Mouse (Mus musculus) embryonic facial prominence, embryonic 11.5 days (tissue): Measurements from ENCODE around the gene Hyal5. TPM values are rescaled to one million over a fixed set of nuclear protein-coding genes. Genes with fewer than 3 reads are reported as not detected.

Source experiments
- ATAC-seq: fragments of 200-750 bp; cut with Nextera tagmentation; replicated peaks from 2 replicates; pipeline ENCODE4 v1.8.0; 2017; ENCODE audit warnings: low read depth; ENCODE audit not compliant: insufficient number of reproducible peaks, low FRiP score, low TSS enrichment
- DNase-seq: peaks from one replicate; pipeline ENCODE4 v3.0.0-alpha.2; 2015; ENCODE audit warnings: low spot score
- H3K27ac ChIP-seq: fragments of 300-500 bp; sonication (generic); replicated peaks from 2 replicates; pipeline ENCODE4 v1.5.1; 2014; ENCODE audit warnings: mild to moderate bottlenecking, low read depth, low read length, control low read depth
- H3K27me3 ChIP-seq: fragments of 300-500 bp; sonication (generic); 2 replicates; pipeline ENCODE4 v1.6.1; 2014; ENCODE audit warnings: mild to moderate bottlenecking, low read length, moderate library complexity, mixed read lengths; ENCODE audit not compliant: control insufficient read depth, insufficient read depth
- H3K36me3 ChIP-seq: fragments of 300-500 bp; sonication (generic); replicated peaks from 2 replicates; pipeline ENCODE4 v1.6.1; 2014; ENCODE audit warnings: low read depth, mild to moderate bottlenecking, low read length, moderate library complexity, mixed read lengths; ENCODE audit not compliant: control insufficient read depth, insufficient read depth
- H3K4me1 ChIP-seq: fragments of 300-500 bp; sonication (generic); 2 replicates; pipeline ENCODE4 v1.6.1; 2014; ENCODE audit warnings: low read length, mixed read lengths; ENCODE audit not compliant: control insufficient read depth, insufficient read depth
- H3K4me2 ChIP-seq: fragments of 300-500 bp; sonication (generic); 2 replicates; pipeline ENCODE4 v1.6.1; 2014; ENCODE audit warnings: low read depth, mild to moderate bottlenecking, control low read depth, low read length, moderate library complexity
- H3K4me3 ChIP-seq: fragments of 300-500 bp; sonication (generic); 2 replicates; pipeline ENCODE4 v1.5.1; 2014; ENCODE audit warnings: low read depth, low read length, control low read depth
- H3K9ac ChIP-seq: fragments of 300-500 bp; sonication (generic); replicated peaks from 2 replicates; pipeline ENCODE4 v1.6.1; 2014; ENCODE audit warnings: mild to moderate bottlenecking, control low read depth, low read length
- H3K9me3 ChIP-seq: fragments of 300-500 bp; sonication (generic); replicated peaks from 2 replicates; pipeline ENCODE4 v1.6.1; 2016; ENCODE audit warnings: mild to moderate bottlenecking, low read length, inconsistent platforms, mixed read lengths; ENCODE audit not compliant: control insufficient read depth
- WGBS: fragments of 180-500 bp; shearing (Covaris S2); extraction: QIAGEN DNeasy Blood & Tissue Kit; methylation state at CpG from one replicate; pipeline ENCODE4 v1.1.7; 2014; 5-methylcytosine and 5-hydroxymethylcytosine counted together
- polyA plus RNA-seq: library from polyadenylated mRNA; unstranded; fragments of >200 nt; fragmentation: Nextera tagmentation; extraction: Ambion mirVana; gene quantifications from 2 replicates; pipeline ENCODE4 v1.2.1, GENCODE M21; 2014

The Hyal5 gene
- polyA plus RNA-seq, 1 experiment from 2014 or later, result not detected

DNA sequence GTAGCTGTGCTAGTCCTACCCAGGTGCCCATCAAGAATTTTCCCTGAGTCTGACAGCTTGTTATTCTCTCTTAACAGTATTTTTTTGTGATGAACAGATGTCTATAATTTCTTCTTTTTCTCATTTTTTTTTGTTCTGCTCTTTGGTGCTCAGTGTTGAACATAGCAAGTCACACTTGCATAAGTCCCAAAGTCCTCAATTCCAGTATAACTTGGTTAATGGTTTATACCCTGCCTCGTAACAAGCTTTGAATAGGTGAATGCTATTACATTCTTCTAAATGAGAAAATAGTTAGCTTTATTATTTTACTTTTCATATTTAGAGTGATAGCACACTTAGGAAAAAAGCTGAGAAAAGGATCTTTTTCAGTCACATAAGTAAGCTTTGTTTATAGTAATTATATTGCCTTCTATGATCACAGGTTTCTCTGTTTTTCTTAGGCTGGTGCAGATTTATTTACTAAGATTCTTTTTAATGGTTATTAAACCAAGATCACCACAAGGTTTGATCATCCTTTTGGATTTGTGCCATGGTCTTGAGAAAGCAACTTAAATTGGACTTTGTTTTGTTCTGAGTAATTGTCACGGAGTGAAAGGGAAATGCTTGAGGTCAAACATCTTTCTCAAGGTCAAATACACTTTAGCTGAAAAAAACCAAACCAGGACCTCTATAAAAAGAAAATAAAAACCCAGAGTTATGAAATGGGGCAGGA lies 52.4 kb downstream of the Hyal5 start:
- Histone ChIP-seq H3K4me1 (no peaks in the 10 kb centered on the region), H3K4me2 (no peak overlapping the region), H3K27ac (no peak overlapping the region), H3K27me3 (no peaks in the 10 kb centered on the region), H3K36me3 (no peaks in the 10 kb centered on the region), H3K9ac (no peak overlapping the region), H3K4me3 (no peak overlapping the region), H3K9me3 (no peaks in the 10 kb centered on the region)
- ATAC-seq (no peak), DNase-seq (no peak)
- WGBS, result 71% methylated on average over 2 of the region's 2 CpGs

DNA sequence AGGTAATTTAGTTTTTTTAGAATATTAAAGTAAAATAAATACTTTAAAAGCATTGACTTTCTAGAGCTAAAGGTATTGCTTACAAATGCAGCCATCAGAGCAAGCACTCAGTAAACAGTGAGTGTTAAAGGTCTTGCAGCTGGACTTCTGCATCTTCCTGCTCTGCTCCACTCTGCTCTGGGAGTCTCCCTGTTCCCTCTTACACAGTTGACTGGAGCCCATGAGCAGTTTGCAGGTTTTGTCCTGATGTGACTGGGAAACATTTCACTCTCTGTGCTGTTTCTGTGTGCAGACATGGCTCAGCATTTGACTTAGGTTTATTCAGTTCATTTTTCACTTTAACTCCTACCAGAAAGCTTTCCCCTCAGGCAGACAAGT lies 52.9 kb downstream of the Hyal5 start:
- no peak overlapping the region for H3K9ac ChIP-seq
- H3K4me1 ChIP-seq, result no peaks in the 10 kb centered on the region
- no peak overlapping the region for H3K27ac ChIP-seq
- H3K4me3 ChIP-seq, result no peak overlapping the region
- DNase-seq, result no peak
- ATAC-seq, result no peak
- H3K9me3 ChIP-seq, result no peaks in the 10 kb centered on the region
- no peaks in the 10 kb centered on the region for H3K36me3 ChIP-seq
- no peaks in the 10 kb centered on the region for H3K27me3 ChIP-seq
- no peak overlapping the region for H3K4me2 ChIP-seq

DNA sequence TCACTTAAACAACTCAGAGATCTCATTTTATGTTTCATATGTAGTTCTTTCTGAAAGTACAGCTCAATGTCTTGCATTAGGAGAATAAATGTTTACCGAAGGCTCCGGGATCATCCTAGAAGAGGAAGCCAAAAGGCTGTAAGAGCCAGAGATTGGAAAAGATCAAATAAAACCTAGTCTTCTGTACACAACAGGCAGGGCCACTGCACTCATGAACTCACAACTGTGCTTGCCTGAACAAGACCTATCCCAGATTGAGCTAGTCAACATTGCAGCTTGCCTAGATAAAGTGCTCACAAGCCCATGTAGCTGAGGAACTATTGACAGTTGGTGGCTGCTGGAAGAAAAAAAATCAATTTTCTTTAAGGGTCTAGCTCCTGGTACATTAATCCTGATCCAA lies 55.8 kb downstream of the Hyal5 start:
- ATAC-seq, result no peak
- Histone ChIP-seq H3K9me3 (no peaks in the 10 kb centered on the region), H3K4me3 (no peak overlapping the region), H3K27ac (no peak overlapping the region), H3K4me2 (no peak overlapping the region), H3K4me1 (no peaks in the 10 kb centered on the region), H3K36me3 (no peaks in the 10 kb centered on the region), H3K27me3 (no peaks in the 10 kb centered on the region), H3K9ac (no peak overlapping the region)
- no peak for DNase-seq
- 95% methylated on average over 2 of the region's 2 CpGs for WGBS

DNA sequence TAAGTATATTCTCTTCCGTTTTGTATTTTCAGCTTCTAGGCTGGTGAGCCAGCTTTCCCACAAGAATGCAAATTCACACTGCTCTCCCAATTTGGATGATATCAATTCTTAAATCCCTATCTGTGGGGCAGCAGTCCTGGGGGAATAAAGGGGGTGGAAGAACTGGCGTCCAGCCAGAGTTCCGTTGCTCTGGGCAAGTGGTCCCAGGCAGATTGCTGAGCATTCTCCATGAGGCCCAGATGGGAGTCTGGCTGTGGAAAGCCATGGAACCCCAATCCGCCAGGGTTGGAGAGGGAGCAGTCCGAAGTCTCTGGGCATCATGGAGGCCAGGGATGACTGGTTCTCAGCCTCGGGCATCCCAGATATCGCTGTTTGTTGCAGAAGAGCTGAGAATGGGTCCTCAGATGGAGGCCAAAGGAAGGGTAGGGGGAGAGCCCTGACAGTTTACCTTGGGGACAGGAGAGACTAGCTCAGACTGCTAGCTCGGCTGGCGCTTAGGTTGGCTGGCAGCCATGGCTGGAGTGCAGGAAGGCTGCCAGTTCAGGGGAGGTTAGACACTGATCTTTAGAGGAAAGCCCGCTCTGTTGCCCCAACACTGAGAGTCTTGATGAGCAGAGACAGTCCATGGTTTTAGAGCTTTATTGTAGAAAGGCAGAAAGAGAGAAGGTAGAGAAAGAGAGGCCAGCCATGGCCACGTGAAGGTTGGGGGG lies 67.4 kb downstream of the Hyal5 start:
- Histone ChIP-seq H3K4me3 (no peak overlapping the region), H3K36me3 (no peaks in the 10 kb centered on the region), H3K4me2 (no peak overlapping the region), H3K27me3 (no peaks in the 10 kb centered on the region), H3K9me3 (no peaks in the 10 kb centered on the region), H3K27ac (no peak overlapping the region), H3K4me1 (no peaks in the 10 kb centered on the region), H3K9ac (no peak overlapping the region)
- DNase-seq (no peak), ATAC-seq (no peak)
- WGBS, result 90% methylated on average over 11 of the region's 11 CpGs

Other genes starting within 250 kb of the Hyal5 start
- 37.1 and 46.6 TPM in 2 replicates for gene Wasl, start 193.0 kb upstream of the Hyal5 start, polyA plus RNA-seq
- not detected in 2 replicates for gene Hyal6, start 124.8 kb upstream of the Hyal5 start, polyA plus RNA-seq
- gene Hyal4, start 109.7 kb upstream of the Hyal5 start, polyA plus RNA-seq, result not detected in 2 replicates
- gene Spam1, start 66.8 kb upstream of the Hyal5 start, polyA plus RNA-seq, result not detected in 2 replicates
- gene Tmem229a, start 98.3 kb downstream of the Hyal5 start, polyA plus RNA-seq, result 0.96 and 1.0 TPM in 2 replicates